Mouse (Mus musculus) gastrocnemius, adult 8-10 months (tissue): ENCODE results near the gene Ube4a. TPM values are rescaled to one million over a fixed set of nuclear protein-coding genes. Genes with fewer than 3 reads are reported as not detected.

Experiments
- total RNA-seq, 4 experiments: library from RNA; stranded (reverse); gene quantifications; 2 replicates each; pipeline ENCODE4 v1.2.4; 2022

The Ube4a gene
- total RNA-seq, 4 experiments from 2014 or later = 37.3 to 48.3 (median 41.4) TPM

Other genes starting within 250 kb of the Ube4a start
- 10 to 100 TPM; 20.0 to 33.0 (median 32.5) TPM for gene Phldb1, start 230.4 kb downstream of the Ube4a start, total RNA-seq
- gene Arcn1, start 197.8 kb downstream of the Ube4a start, total RNA-seq = 10 to 100 TPM; 73.3 to 85.5 (median 80.4) TPM
- 10 to 100 TPM; 18.0 to 33.4 (median 22.4) TPM for gene Ift46, start 197.7 kb downstream of the Ube4a start, total RNA-seq
- 1 to 10 TPM; 4.3 to 7.7 (median 5.8) TPM for gene Tmem25, start 166.3 kb downstream of the Ube4a start, total RNA-seq
- gene Ttc36, start 162.5 kb downstream of the Ube4a start, total RNA-seq = under 1 TPM in 2 of 4 experiments, not detected in 2; 0.92 to 0.96 TPM
- gene Kmt2a, start 84.3 kb downstream of the Ube4a start, total RNA-seq = 10 to 100 TPM; 14.0 to 22.4 (median 18.0) TPM
- 100 to 1,000 TPM; 642 to 789 (median 713) TPM for gene Atp5l, start 44.9 kb downstream of the Ube4a start, total RNA-seq
- not detected for gene Cd3g, start 14.8 kb upstream of the Ube4a start, total RNA-seq
- gene Cd3d, start 16.2 kb upstream of the Ube4a start, total RNA-seq = not detected
- gene Cd3e, start 44.0 kb upstream of the Ube4a start, total RNA-seq = not detected
- gene Mpzl2, start 74.2 kb upstream of the Ube4a start, total RNA-seq = under 1 TPM; 0.17 to 0.51 (median 0.20) TPM
- gene Mpzl3, start 89.6 kb upstream of the Ube4a start, total RNA-seq = 1 to 10 TPM; 1.1 to 2.5 (median 1.8) TPM
- under 1 TPM; 0.12 to 0.81 (median 0.24) TPM for gene Jaml, start 113.6 kb upstream of the Ube4a start, total RNA-seq
- 1 to 10 TPM; 1.5 to 2.1 (median 1.6) TPM for gene Scn2b, start 152.2 kb upstream of the Ube4a start, total RNA-seq
- gene Scn4b, start 172.8 kb upstream of the Ube4a start, total RNA-seq = 100 to 1,000 TPM; 209 to 275 (median 247) TPM
- 1 to 10 TPM in 3 of 4 experiments, under 1 TPM in 1; 0.78 to 1.9 (median 1.4) TPM for gene BC049352, start 216.4 kb upstream of the Ube4a start, total RNA-seq
- gene Tmprss4, start 238.5 kb upstream of the Ube4a start, total RNA-seq = not detected